Mouse (Mus musculus) liver, adult 2 months (tissue): ENCODE measurements at regions not wholly inside any gene's neighbourhood (a gene's known extent, or its start where the extent isn't known, plus 50 kb on each side); places are given as distances from the start of the nearest gene placed in this dataset.

Experiments used
- CTCF ChIP-seq: fragments of 200-500 bp; IDR thresholded peaks from 2 replicates; pipeline ENCODE4 v1.5.1; 2011; ENCODE audit warnings: low read depth, low read length, control low read depth
- POLR2A ChIP-seq: fragments of 200-500 bp; IDR thresholded peaks from 2 replicates; pipeline ENCODE4 v1.6.1; 2011; ENCODE audit warnings: low read length, control low read depth; ENCODE audit not compliant: insufficient read depth; ENCODE audit errors: extremely low read depth

DNA sequence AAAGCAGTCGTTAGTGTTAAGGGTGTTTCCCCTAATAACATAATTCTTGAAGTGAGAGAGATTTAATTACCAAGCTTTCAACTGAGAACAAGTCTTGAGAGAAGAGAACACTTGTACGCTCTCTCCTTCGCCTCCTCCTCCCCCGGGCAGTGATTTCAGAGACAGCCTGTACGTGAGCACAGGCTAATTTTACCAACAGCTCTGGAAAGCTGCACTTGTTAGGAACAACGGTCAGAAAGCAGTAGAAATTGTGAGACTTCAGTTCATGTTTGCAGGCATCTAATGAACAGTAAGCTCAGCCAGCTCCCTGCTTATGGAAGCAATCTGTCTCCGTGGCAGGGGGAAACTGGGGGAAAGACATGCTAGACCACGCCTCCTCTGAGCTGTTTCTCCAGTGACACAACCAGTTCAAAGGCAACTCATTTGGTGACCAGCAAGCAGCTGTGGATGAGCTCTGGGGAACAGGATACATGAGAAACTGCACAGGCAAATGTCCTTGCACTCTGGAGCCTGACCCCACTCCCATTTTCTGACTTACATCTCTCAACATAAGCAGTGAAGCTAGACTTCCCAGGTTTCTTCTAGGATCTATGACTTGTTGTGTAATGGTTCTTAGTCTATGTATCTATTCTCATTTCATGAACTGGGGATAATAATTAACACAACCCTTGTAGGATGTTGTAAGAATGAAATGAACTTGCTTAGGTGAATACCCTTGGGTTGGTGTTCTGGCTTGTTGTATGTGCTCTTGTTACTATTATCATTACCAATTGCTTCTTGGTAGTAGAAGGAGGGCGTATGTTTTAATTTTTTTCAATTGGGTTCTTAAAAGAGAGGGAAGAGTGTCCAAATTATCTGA, 222.1 kb upstream of the Serp2 start:
- no peak for TF ChIP-seq CTCF
- no peak for TF ChIP-seq POLR2A
